Comparison of ENCODE assay signal across 8 mouse cellular contexts in the genomic region with DNA sequence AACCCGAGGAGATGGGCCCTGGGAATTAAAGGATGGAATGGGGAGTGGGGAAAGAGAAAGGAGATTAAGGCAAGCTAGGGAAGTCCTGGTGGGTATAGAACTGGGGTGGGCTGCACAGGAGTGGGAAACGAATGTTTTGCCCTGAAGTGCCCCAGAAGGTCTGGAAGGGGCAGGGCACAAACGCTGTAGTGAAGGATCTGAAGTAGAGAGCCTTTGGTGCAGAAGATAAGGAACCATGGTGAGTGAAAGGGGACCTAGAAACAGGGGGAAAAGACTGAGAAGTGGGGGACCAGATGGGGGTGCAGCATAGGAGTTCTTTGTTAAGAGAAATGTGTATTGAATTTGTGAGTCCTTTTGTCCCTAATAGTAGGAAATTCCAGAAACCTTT. TPM values are rescaled to one million over a fixed set of nuclear protein-coding genes. Genes with fewer than 3 reads are reported as not detected.
DNase-seq lines count a peak whose midpoint lies in the region; ATAC-seq lines count a peak whose summit lies in the region.

A gene (plus strand): TSS at position 13 of the 388 bp plus-strand sequence.

- peaks cover 36% of the 10 kb centered on the region for H3K4me1 ChIP-seq in embryonic facial prominence, embryonic 10.5 days
- peaks cover 26% of the 10 kb centered on the region for H3K4me1 ChIP-seq in hindbrain, embryonic 12.5 days
- peaks cover 26% of the 10 kb centered on the region for H3K4me1 ChIP-seq in midbrain, embryonic 14.5 days (ENCODE audit: control insufficient read depth, insufficient read depth, low read length)

- no peaks in the 10 kb centered on the region for H3K27me3 ChIP-seq in embryonic facial prominence, embryonic 10.5 days (replicated peaks; ENCODE audit: low read depth, poor library complexity, severe bottlenecking)
- H3K27me3 ChIP-seq in hindbrain, embryonic 12.5 days = no peaks in the 10 kb centered on the region
- no peaks in the 10 kb centered on the region for H3K27me3 ChIP-seq in midbrain, embryonic 14.5 days (ENCODE audit: control insufficient read depth, insufficient read depth, low read length)

- ATAC-seq in hindbrain, embryonic 12.5 days (ENCODE audit: low FRiP score) = no peak
- ATAC-seq in midbrain, embryonic 14.5 days (ENCODE audit: low FRiP score, low TSS enrichment) = no peak

- peak within 1 kb of the TSS; percentile 89 for H3K4me2 ChIP-seq in hindbrain, embryonic 12.5 days (replicated peaks)
- H3K4me2 ChIP-seq in midbrain, embryonic 14.5 days (ENCODE audit: low read length) = peak within 1 kb of the TSS; percentile 67

- intact Hi-C loops in left cerebral cortex, postnatal 36 days (cut with DNase I) = loop anchor here (5.0 kb wide), 1 partner anchor 42 kb away; no protein-coding TSS in a partner anchor

- WGBS in embryonic facial prominence, embryonic 10.5 days = 2% methylated on average over 3 of the region's 3 CpGs
- 0% methylated on average over 3 of the region's 3 CpGs for WGBS in hindbrain, embryonic 12.5 days
- 2% methylated on average over 3 of the region's 3 CpGs for WGBS in midbrain, embryonic 14.5 days

- DNase-seq in left cerebral cortex, postnatal 36 days (ENCODE audit: low spot score in 2 of 2) = no peak
- DNase-seq in left cerebral cortex, adult 11 months (ENCODE audit: low spot score) = no peak
- no peak for DNase-seq in embryonic facial prominence, embryonic 10.5 days (ENCODE audit: low spot score)
- no peak for DNase-seq in midbrain, embryonic 14.5 days
- DNase-seq in thymus, postnatal 10 days (ENCODE audit: low spot score in 2 of 2) = no peak
- no peak for DNase-seq in spleen, postnatal 4 days (ENCODE audit: low spot score in 2 of 2)
- DNase-seq in frontal cortex, postnatal 36 days (ENCODE audit: low spot score in 2 of 2) = no peak

- H3K4me3 ChIP-seq in embryonic facial prominence, embryonic 10.5 days = peak within 1 kb of the TSS; percentile 73
- peak within 1 kb of the TSS; percentile 70 for H3K4me3 ChIP-seq in hindbrain, embryonic 12.5 days
- peak within 1 kb of the TSS; percentile 70 for H3K4me3 ChIP-seq in midbrain, embryonic 14.5 days (replicated peaks; ENCODE audit: low read depth, low read length)

- peak within 1 kb of the TSS; percentile 92 for H3K27ac ChIP-seq in embryonic facial prominence, embryonic 10.5 days (replicated peaks)
- H3K27ac ChIP-seq in hindbrain, embryonic 12.5 days = peak within 1 kb of the TSS; percentile 92
- H3K27ac ChIP-seq in midbrain, embryonic 14.5 days (replicated peaks; ENCODE audit: low read depth, low read length) = peak within 1 kb of the TSS; percentile 95

- peaks cover 26% of the 10 kb centered on the region for H3K36me3 ChIP-seq in embryonic facial prominence, embryonic 10.5 days (replicated peaks)
- peaks cover 10% of the 10 kb centered on the region; the same call in 1 of the 2 replicates for H3K36me3 ChIP-seq in hindbrain, embryonic 12.5 days
- H3K36me3 ChIP-seq in midbrain, embryonic 14.5 days (ENCODE audit: control insufficient read depth, insufficient read depth, low read length) = peaks cover 12% of the 10 kb centered on the region

- no peaks in the 10 kb centered on the region for H3K9me3 ChIP-seq in embryonic facial prominence, embryonic 10.5 days
- no peaks in the 10 kb centered on the region for H3K9me3 ChIP-seq in hindbrain, embryonic 12.5 days (replicated peaks)
- no peaks in the 10 kb centered on the region for H3K9me3 ChIP-seq in midbrain, embryonic 14.5 days (ENCODE audit: control insufficient read depth, low read length)

- H3K9ac ChIP-seq in hindbrain, embryonic 12.5 days = peak within 1 kb of the TSS; percentile 78
- H3K9ac ChIP-seq in midbrain, embryonic 14.5 days (replicated peaks; ENCODE audit: low read length) = peak within 1 kb of the TSS; percentile 80

RNA-seq across cellular contexts. Expression of the gene that starts here (rescaled TPM):
- total RNA-seq in left cerebral cortex, postnatal 36 days (2021) = 10 to 100 TPM; 10.6 to 13.5 TPM
- 4.1 and 5.4 TPM in 2 replicates for polyA plus RNA-seq in embryonic facial prominence, embryonic 10.5 days (2016; fragmentation: Nextera tagmentation; extraction: Ambion mirVana)
- polyA plus RNA-seq in hindbrain, embryonic 12.5 days (2016; fragmentation: Nextera tagmentation; extraction: Ambion mirVana) = 10.5 and 12.3 TPM in 2 replicates
- 7.5 and 7.6 TPM in 2 replicates for polyA plus RNA-seq in midbrain, embryonic 14.5 days (2014; fragmentation: Nextera tagmentation; extraction: Ambion mirVana)
